Mouse (Mus musculus) left cerebral cortex, postnatal 14 days (tissue): ENCODE data around the gene 2810004N23Rik. TPM values are rescaled to one million over a fixed set of nuclear protein-coding genes. Genes with fewer than 3 reads are reported as not detected.
"Not testable (repeated sequence)": the region's sequence is repeated elsewhere in the genome, so short reads cannot be mapped to it uniquely, and the experiment has no call there.

Experiments
- DNase-seq, 2 experiments: peaks; one replicate each; pipeline ENCODE4 v3.0.0; 2021 to 2022; ENCODE audit warnings: low spot score in 2 of 2, mixed read lengths in 1 of 2
- intact Hi-C: fragments of 180-260 bp; cut with DNase I; formaldehyde crosslinking; loops from one replicate; pipeline ENCODE4 v1.15.1; 2025
- total RNA-seq, 2 experiments: library from RNA; stranded (reverse); gene quantifications; 2 replicates each; pipeline ENCODE4 v1.2.3; 2021

The 2810004N23Rik gene
- total RNA-seq, 2 experiments from 2014 or later = 20.1 to 20.4 TPM

GRCm38 (mm10) chr8:124871474-124871873 lies 8.6 kb upstream of the 2810004N23Rik start:
- DNase-seq = no peak
- intact Hi-C loops = no loop called here

- DNase-seq = no peak
- intact Hi-C loops = no loop called here
Observed at GRCm38 (mm10) chr8:124869708-124870107, 6.8 kb upstream of the 2810004N23Rik start.

GRCm38 (mm10) chr8:124867126-124867525 lies 4.2 kb upstream of the 2810004N23Rik start:
- DNase-seq = no peak
- intact Hi-C loops = no loop called here

- no peak for DNase-seq
- intact Hi-C loops = no loop called here
Observed at GRCm38 (mm10) chr8:124866669-124867068, 3.7 kb upstream of the 2810004N23Rik start.

GRCm38 (mm10) chr8:124863729-124864128 lies 809 bp upstream of the 2810004N23Rik start:
- DNase-seq = no peak
- intact Hi-C loops = no loop called here

- DNase-seq = no peak
- intact Hi-C loops = no loop called here
Observed at GRCm38 (mm10) chr8:124863163-124863677, 300 bp upstream of the 2810004N23Rik start.

GRCm38 (mm10) chr8:124860188-124860587 lies 2.7 kb downstream of the 2810004N23Rik start:
- no peak for DNase-seq
- intact Hi-C loops = no loop called here

- DNase-seq = no peak
- intact Hi-C loops = no loop called here
Observed at GRCm38 (mm10) chr8:124859466-124859865, 3.5 kb downstream of the 2810004N23Rik start.

GRCm38 (mm10) chr8:124853511-124853910 lies 9.4 kb downstream of the 2810004N23Rik start:
- intact Hi-C loops = no loop called here

GRCm38 (mm10) chr8:124845573-124845972 lies 17.3 kb downstream of the 2810004N23Rik start:
- no peak for DNase-seq
- intact Hi-C loops = no loop called here

More at GRCm38 (mm10) chr8:124853511-124853910, 9.4 kb downstream of the 2810004N23Rik start:
- DNase-seq = no peak

- intact Hi-C loops = no loop called here
- no peak for DNase-seq
Observed at GRCm38 (mm10) chr8:124845131-124845530, 17.8 kb downstream of the 2810004N23Rik start.

- DNase-seq, intact Hi-C loops: not testable (repeated sequence)
Observed at GRCm38 (mm10) chr8:124842929-124843328, 20.0 kb downstream of the 2810004N23Rik start.

- DNase-seq = no peak
- intact Hi-C loops = no loop called here
Observed at GRCm38 (mm10) chr8:124841775-124842174, 21.1 kb downstream of the 2810004N23Rik start.

- intact Hi-C loops = no loop called here
- no peak for DNase-seq
Observed at GRCm38 (mm10) chr8:124840900-124841299, 22.0 kb downstream of the 2810004N23Rik start.

GRCm38 (mm10) chr8:124839371-124839770 lies 23.5 kb downstream of the 2810004N23Rik start:
- DNase-seq = no peak
- intact Hi-C loops = no loop called here

GRCm38 (mm10) chr8:124837956-124838355 lies 25.0 kb downstream of the 2810004N23Rik start:
- intact Hi-C loops = no loop called here
- DNase-seq = no peak

- no peak for DNase-seq
- intact Hi-C loops = no loop called here
Observed at GRCm38 (mm10) chr8:124836907-124837306, 26.0 kb downstream of the 2810004N23Rik start.

GRCm38 (mm10) chr8:124836273-124836672 lies 26.6 kb downstream of the 2810004N23Rik start:
- DNase-seq = no peak
- intact Hi-C loops = no loop called here

GRCm38 (mm10) chr8:124835848-124836247 lies 27.1 kb downstream of the 2810004N23Rik start:
- DNase-seq = no peak
- intact Hi-C loops = no loop called here

GRCm38 (mm10) chr8:124833430-124834205 lies 29.3 kb downstream of the 2810004N23Rik start:
- intact Hi-C loops = no loop called here
- no peak for DNase-seq

- intact Hi-C loops = no loop called here
- DNase-seq = no peak
Observed at GRCm38 (mm10) chr8:124831941-124832340, 31.0 kb downstream of the 2810004N23Rik start.
